Comparison of ENCODE assay signal across 22 mouse cellular contexts in genomic region chr5:59756229-59756628, GRCm38 (mm10).
A peak's percentile ranks its signal among the peaks of the same experiment; 100 is the strongest.
DNase-seq lines count a peak whose midpoint lies in the region; ATAC-seq lines count a peak whose summit lies in the region.
"Had no signal": no experiment of that assay in that cellular context is flagged by ENCODE, and none has a peak within 500 bp of the region (broad histone marks: within the 10 kb centered on the region; RNA-seq: fewer than 3 reads in every experiment).

No protein-coding gene starts in this region.

- no peak overlapping the region for H3K4me2 ChIP-seq in forebrain, embryonic 16.5 days (ENCODE audit: low read length)
- no peak overlapping the region for H3K4me2 ChIP-seq in forebrain, embryonic 14.5 days (ENCODE audit: low read length)
- no peak overlapping the region for H3K4me2 ChIP-seq in liver, embryonic 11.5 days
- H3K4me2 ChIP-seq: embryonic facial prominence, embryonic 13.5 days; heart, embryonic 11.5 days; hindbrain, embryonic 12.5 days; hindbrain, embryonic 15.5 days had no signal

- no peak overlapping the region for H3K27ac ChIP-seq in forebrain, embryonic 16.5 days (ENCODE audit: low read length)
- H3K27ac ChIP-seq in forebrain, embryonic 14.5 days (ENCODE audit: low read depth, low read length): no peak overlapping the region
- no peak overlapping the region for H3K27ac ChIP-seq in liver, embryonic 11.5 days (ENCODE audit: low read depth, low read length)
- H3K27ac ChIP-seq: embryonic facial prominence, embryonic 10.5 days; embryonic facial prominence, embryonic 13.5 days; gastrocnemius, adult 2 months; hindbrain, embryonic 12.5 days; hindbrain, embryonic 15.5 days had no signal

- H3K9ac ChIP-seq in forebrain, embryonic 16.5 days (replicated peaks; ENCODE audit: low read depth, low read length): no peak overlapping the region
- H3K9ac ChIP-seq in forebrain, embryonic 14.5 days (ENCODE audit: low read length): no peak overlapping the region
- H3K9ac ChIP-seq in liver, embryonic 11.5 days (ENCODE audit: low read depth, low read length): no peak overlapping the region
- H3K9ac ChIP-seq: embryonic facial prominence, embryonic 13.5 days; hindbrain, embryonic 12.5 days; hindbrain, embryonic 15.5 days had no signal

- H3K36me3 ChIP-seq in forebrain, embryonic 16.5 days (ENCODE audit: control insufficient read depth, insufficient read depth): no peaks in the 10 kb centered on the region
- H3K36me3 ChIP-seq in forebrain, embryonic 14.5 days (ENCODE audit: control insufficient read depth, insufficient read depth, low read length): no peaks in the 10 kb centered on the region
- H3K36me3 ChIP-seq in liver, embryonic 11.5 days (ENCODE audit: control insufficient read depth, insufficient read depth, low read length): no peaks in the 10 kb centered on the region
- H3K36me3 ChIP-seq: embryonic facial prominence, embryonic 10.5 days; embryonic facial prominence, embryonic 13.5 days; hindbrain, embryonic 12.5 days; hindbrain, embryonic 15.5 days had no signal

- peak; percentile 49 for ATAC-seq in forebrain, embryonic 16.5 days
- no peak for ATAC-seq in forebrain, embryonic 14.5 days
- ATAC-seq in liver, embryonic 11.5 days (replicated peaks; ENCODE audit: low FRiP score): no peak
- ATAC-seq: CD4-positive, CD25-positive, alpha-beta regulatory T cell, adult 4 months; intestine, postnatal 0 days had no signal

- no peaks in the 10 kb centered on the region for H3K4me1 ChIP-seq in forebrain, embryonic 16.5 days (replicated peaks; ENCODE audit: control insufficient read depth, insufficient read depth, low read length)
- no peaks in the 10 kb centered on the region for H3K4me1 ChIP-seq in forebrain, embryonic 14.5 days (ENCODE audit: control insufficient read depth, insufficient read depth, low read length)
- H3K4me1 ChIP-seq in liver, embryonic 11.5 days (replicated peaks; ENCODE audit: control insufficient read depth, insufficient read depth, low read length): no peaks in the 10 kb centered on the region
- H3K4me1 ChIP-seq: embryonic facial prominence, embryonic 10.5 days; embryonic facial prominence, embryonic 13.5 days; hindbrain, embryonic 12.5 days; hindbrain, embryonic 15.5 days had no signal

- no peaks in the 10 kb centered on the region for H3K9me3 ChIP-seq in forebrain, embryonic 16.5 days (ENCODE audit: control insufficient read depth, low read length)
- H3K9me3 ChIP-seq in forebrain, embryonic 14.5 days (replicated peaks; ENCODE audit: control insufficient read depth, low read length): no peaks in the 10 kb centered on the region
- H3K9me3 ChIP-seq in liver, embryonic 11.5 days (ENCODE audit: control insufficient read depth, low read length): no peaks in the 10 kb centered on the region
- H3K9me3 ChIP-seq: embryonic facial prominence, embryonic 10.5 days; embryonic facial prominence, embryonic 13.5 days; hindbrain, embryonic 12.5 days; hindbrain, embryonic 15.5 days had no signal

- intact Hi-C loops in left cerebral cortex, postnatal 25 days (cut with DNase I): no loop called here

- DNase-seq in cerebellum, postnatal 25 days: peak; percentile 3 to 19
- no peak for DNase-seq in cerebellum, adult 11 months
- no peak for DNase-seq in forebrain, embryonic 14.5 days (ENCODE audit: low spot score)
- peak; percentile 1 to 8 for DNase-seq in left cerebral cortex, postnatal 25 days (ENCODE audit: low spot score in 2 of 2)
- DNase-seq in left cerebral cortex, adult 8-10 months (ENCODE audit: low spot score in 2 of 2): no peak
- no peak for DNase-seq in liver, embryonic 11.5 days (ENCODE audit: low spot score)
- DNase-seq: adrenal gland, adult 2 months; adrenal gland, postnatal 14 days; embryo, embryonic 11 days; gastrocnemius, adult 2 months; gastrocnemius, postnatal 14 days; heart, adult 11 months; kidney, adult 2 months had no signal

- no peaks in the 10 kb centered on the region for H3K27me3 ChIP-seq in forebrain, embryonic 16.5 days (replicated peaks; ENCODE audit: control insufficient read depth, insufficient read depth, low read length)
- H3K27me3 ChIP-seq in forebrain, embryonic 14.5 days (replicated peaks; ENCODE audit: control insufficient read depth, insufficient read depth, low read length): no peaks in the 10 kb centered on the region
- no peaks in the 10 kb centered on the region for H3K27me3 ChIP-seq in liver, embryonic 11.5 days (replicated peaks; ENCODE audit: control insufficient read depth, insufficient read depth, low read length)
- H3K27me3 ChIP-seq: embryonic facial prominence, embryonic 13.5 days; hindbrain, embryonic 12.5 days; hindbrain, embryonic 15.5 days had no signal

- 75% methylated on average over 2 of the region's 2 CpGs for WGBS in forebrain, embryonic 16.5 days
- WGBS in forebrain, embryonic 14.5 days: 80% methylated on average over 2 of the region's 2 CpGs
- 91% methylated on average over 2 of the region's 2 CpGs for WGBS in liver, embryonic 11.5 days

- no peak overlapping the region for H3K4me3 ChIP-seq in forebrain, embryonic 16.5 days (replicated peaks; ENCODE audit: low read length)
- H3K4me3 ChIP-seq in forebrain, embryonic 14.5 days (ENCODE audit: low read depth, low read length): no peak overlapping the region
- H3K4me3 ChIP-seq in liver, embryonic 11.5 days (ENCODE audit: low read depth, low read length): no peak overlapping the region
- H3K4me3 ChIP-seq: embryonic facial prominence, embryonic 10.5 days; embryonic facial prominence, embryonic 13.5 days; erythroblast, embryonic 14.5 days; gastrocnemius, adult 2 months; hindbrain, embryonic 12.5 days; hindbrain, embryonic 15.5 days had no signal

Comparison
In these comparisons a context has a peak if more than half of its experiments do, and no peak if none do; other contexts are left out.
1. DNase-seq: peak in cerebellum, postnatal 25 days (2 of 2) and left cerebral cortex, postnatal 25 days (2 of 2); none in cerebellum, adult 11 months (single experiment), forebrain, embryonic 14.5 days (single experiment), left cerebral cortex, adult 8-10 months (0 of 2) and liver, embryonic 11.5 days (single experiment).